Mouse (Mus musculus) brown adipose tissue, adult 24 weeks (tissue): ENCODE results near the gene Zfhx3. TPM values are rescaled to one million over a fixed set of nuclear protein-coding genes. Genes with fewer than 3 reads are reported as not detected.

ENCODE experiments used
- H3K27ac ChIP-seq: fragments of 200-500 bp; replicated peaks from 2 replicates; pipeline ENCODE4 v1.5.1; 2012; ENCODE audit warnings: low read depth, mild to moderate bottlenecking, low read length
- H3K4me1 ChIP-seq: fragments of 200-500 bp; 2 replicates; pipeline ENCODE4 v1.6.1; 2012; ENCODE audit warnings: low read length, mixed read lengths; ENCODE audit not compliant: control insufficient read depth, insufficient read depth, insufficient read length
- H3K4me3 ChIP-seq: fragments of 200-500 bp; 2 replicates; pipeline ENCODE4 v1.5.1; 2012; ENCODE audit warnings: low read depth, mild to moderate bottlenecking, low read length, moderate library complexity; ENCODE audit not compliant: insufficient read depth
- polyA plus RNA-seq: library from polyadenylated mRNA; stranded (reverse); fragments of >200 nt; gene quantifications from 2 replicates; pipeline ENCODE4 v1.2.4, GENCODE M21; 2012; ENCODE audit not compliant: missing spikeins, insufficient read depth, insufficient read length

The Zfhx3 gene
- polyA plus RNA-seq, 1 experiment = 5.2 TPM

GRCm38 (mm10) chr8:108714636-108715415 is 772.4 kb downstream of the Zfhx3 start:
- peak overlapping the region; percentile 73 for H3K4me3 ChIP-seq

GRCm38 (mm10) chr8:108715416-108715948 is 773.0 kb downstream of the Zfhx3 start:
- Histone ChIP-seq H3K4me3 (peak overlapping the region; percentile 64), H3K27ac (no peak overlapping the region; the same call in 1 of the 2 replicates), H3K4me1 (peaks cover 3% of the 10 kb centered on the region; the same call in 1 of the 2 replicates)

More at GRCm38 (mm10) chr8:108714636-108715415, 772.4 kb downstream of the Zfhx3 start:
- Histone ChIP-seq H3K27ac (peak overlapping the region; percentile 89), H3K4me1 (0 out of 2 replicates have a peak, but pooled peaks cover 3% of the 10 kb centered on the region)

- Histone ChIP-seq H3K4me1 (peaks cover 3% of the 10 kb centered on the region; the same call in 1 of the 2 replicates), H3K27ac (no peak overlapping the region), H3K4me3 (no peak overlapping the region)
Observed at GRCm38 (mm10) chr8:108716291-108716811, 773.9 kb downstream of the Zfhx3 start.

- Histone ChIP-seq H3K4me1 (peaks cover 6% of the 10 kb centered on the region; the same call in 1 of the 2 replicates), H3K4me3 (no peak overlapping the region), H3K27ac (no peak overlapping the region)
Observed at GRCm38 (mm10) chr8:108717545-108717944, 775.1 kb downstream of the Zfhx3 start.

GRCm38 (mm10) chr8:108718031-108718430 is 775.6 kb downstream of the Zfhx3 start:
- Histone ChIP-seq H3K4me1 (peaks cover 6% of the 10 kb centered on the region; the same call in 1 of the 2 replicates), H3K27ac (no peak overlapping the region), H3K4me3 (no peak overlapping the region)

- Histone ChIP-seq H3K27ac (no peak overlapping the region), H3K4me3 (no peak overlapping the region), H3K4me1 (peaks cover 4% of the 10 kb centered on the region)
Observed at GRCm38 (mm10) chr8:108720840-108721239, 778.4 kb downstream of the Zfhx3 start.

- H3K4me3 ChIP-seq = no peak overlapping the region
- H3K4me1 ChIP-seq = peaks cover 4% of the 10 kb centered on the region
- no peak overlapping the region for H3K27ac ChIP-seq
Observed at GRCm38 (mm10) chr8:108722671-108723513, 780.4 kb downstream of the Zfhx3 start.

GRCm38 (mm10) chr8:108723636-108724035 is 781.2 kb downstream of the Zfhx3 start:
- Histone ChIP-seq H3K27ac (no peak overlapping the region), H3K4me1 (peaks cover 5% of the 10 kb centered on the region), H3K4me3 (no peak overlapping the region)

GRCm38 (mm10) chr8:108724818-108725506 is 782.5 kb downstream of the Zfhx3 start:
- H3K27ac ChIP-seq = no peak overlapping the region
- H3K4me1 ChIP-seq = peaks cover 9% of the 10 kb centered on the region
- H3K4me3 ChIP-seq = no peak overlapping the region

- Histone ChIP-seq H3K4me3 (no peak overlapping the region), H3K27ac (no peak overlapping the region), H3K4me1 (peaks cover 16% of the 10 kb centered on the region)
Observed at GRCm38 (mm10) chr8:108725631-108726030, 783.2 kb downstream of the Zfhx3 start.

GRCm38 (mm10) chr8:108726541-108727241 is 784.2 kb downstream of the Zfhx3 start:
- no peak overlapping the region for H3K27ac ChIP-seq
- H3K4me3 ChIP-seq = no peak overlapping the region
- H3K4me1 ChIP-seq = peaks cover 20% of the 10 kb centered on the region

GRCm38 (mm10) chr8:108729169-108729568 is 786.7 kb downstream of the Zfhx3 start:
- H3K27ac ChIP-seq = no peak overlapping the region
- H3K4me3 ChIP-seq = no peak overlapping the region
- peaks cover 19% of the 10 kb centered on the region for H3K4me1 ChIP-seq

- H3K27ac ChIP-seq = no peak overlapping the region
- peaks cover 19% of the 10 kb centered on the region for H3K4me1 ChIP-seq
- H3K4me3 ChIP-seq = no peak overlapping the region
Observed at GRCm38 (mm10) chr8:108729667-108730329, 787.4 kb downstream of the Zfhx3 start.
